Mouse (Mus musculus): Measurements from ENCODE around the gene Maml2.

- TF ChIP-seq CTCF (IDR thresholded peaks at IDR 0.05; ENCODE audit: insufficient read depth, low read depth, low read length) (no peak), POLR2A (IDR thresholded peaks at IDR 0.05; ENCODE audit: insufficient read depth, low read depth, low read length) (no peak)
Measured at GRCm38 (mm10) chr9:13311094-13311493, 13.3 kb downstream of the Maml2 start.
